Mouse (Mus musculus) bone marrow macrophage, adult 2 months (primary cell): ENCODE results near the gene Ccng2.

Source experiments
- CTCF ChIP-seq: IDR thresholded peaks from 2 replicates; pipeline ENCODE4 v1.5.1; 2012; ENCODE audit warnings: low read depth, mild to moderate bottlenecking, low read length, moderate library complexity
- POLR2A ChIP-seq: IDR thresholded peaks from 2 replicates; pipeline ENCODE4 v1.6.1; 2012; ENCODE audit warnings: mild to moderate bottlenecking, low read depth, low read length, borderline replicate concordance

DNA sequence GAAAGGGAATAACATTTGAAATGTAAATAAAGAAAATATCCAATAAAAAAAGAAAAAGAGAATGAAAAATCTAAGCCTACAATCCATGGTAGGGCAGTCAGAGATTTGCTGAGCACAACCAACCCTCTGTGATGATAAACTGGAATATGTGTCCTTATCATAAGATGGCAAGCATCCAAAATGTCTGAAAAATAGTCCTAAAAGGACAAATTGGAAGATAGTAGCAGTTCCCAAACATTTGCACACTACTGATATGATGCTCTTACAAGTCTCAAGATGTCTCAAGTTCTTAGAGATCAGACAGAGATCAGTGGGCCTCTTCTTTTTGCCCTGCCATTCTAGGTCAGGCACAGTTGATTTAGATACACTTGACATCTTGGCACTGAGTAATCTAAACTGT, 7.7 kb upstream of the Ccng2 start:
- TF ChIP-seq CTCF = no peak
- TF ChIP-seq POLR2A = no peak
